Mouse (Mus musculus) limb, embryonic 12.5 days (tissue): ENCODE data around the gene Hpf1. TPM values are rescaled to one million over a fixed set of nuclear protein-coding genes. Genes with fewer than 3 reads are reported as not detected.

ENCODE experiments used
- ATAC-seq: fragments of 200-750 bp; cut with Nextera tagmentation; 2 replicates; pipeline ENCODE4 v1.8.0; 2017; ENCODE audit warnings: low read depth, moderate TSS enrichment; ENCODE audit not compliant: insufficient number of reproducible peaks, insufficient read depth, low FRiP score, low TSS enrichment
- H3K27ac ChIP-seq: fragments of 300-500 bp; sonication (generic); 2 replicates; pipeline ENCODE4 v1.5.1; 2016; ENCODE audit warnings: mild to moderate bottlenecking, moderate library complexity
- H3K27me3 ChIP-seq: fragments of 300-500 bp; sonication (generic); 2 replicates; pipeline ENCODE4 v1.6.1; 2016; ENCODE audit warnings: mild to moderate bottlenecking, moderate library complexity
- H3K36me3 ChIP-seq: fragments of 300-500 bp; sonication (generic); 2 replicates; pipeline ENCODE4 v1.6.1; 2016; ENCODE audit warnings: mild to moderate bottlenecking, moderate library complexity
- H3K4me1 ChIP-seq: fragments of 300-500 bp; sonication (generic); replicated peaks from 2 replicates; pipeline ENCODE4 v1.6.1; 2016
- H3K4me2 ChIP-seq: fragments of 300-500 bp; sonication (generic); 2 replicates; pipeline ENCODE4 v1.6.1; 2016; ENCODE audit warnings: mild to moderate bottlenecking, moderate library complexity
- H3K4me3 ChIP-seq: fragments of 300-500 bp; sonication (generic); replicated peaks from 2 replicates; pipeline ENCODE4 v1.5.1; 2016; ENCODE audit warnings: mild to moderate bottlenecking
- H3K9ac ChIP-seq: fragments of 300-500 bp; sonication (generic); replicated peaks from 2 replicates; pipeline ENCODE4 v1.6.1; 2016; ENCODE audit warnings: mild to moderate bottlenecking, moderate library complexity
- H3K9me3 ChIP-seq: fragments of 300-500 bp; sonication (generic); 2 replicates; pipeline ENCODE4 v1.6.1; 2016; ENCODE audit warnings: mild to moderate bottlenecking, moderate library complexity
- WGBS: fragments of 180-500 bp; shearing (Covaris S2); methylation state at CpG from one replicate; pipeline ENCODE4 v1.1.7; 2016; 5-methylcytosine and 5-hydroxymethylcytosine counted together
- polyA plus RNA-seq: library from polyadenylated mRNA; unstranded; fragments of >200 nt; fragmentation: Nextera tagmentation; extraction: Ambion mirVana; gene quantifications from 2 replicates; pipeline ENCODE4 v1.2.1, GENCODE M21; 2016

The Hpf1 gene
- polyA plus RNA-seq, 1 experiment from 2014 or later: 119 TPM

GRCm38 (mm10) chr8:60868236-60868965, 21.8 kb upstream of the Hpf1 start:
- Histone ChIP-seq H3K27ac (no peak overlapping the region), H3K4me3 (no peak overlapping the region), H3K4me2 (no peak overlapping the region), H3K27me3 (no peaks in the 10 kb centered on the region), H3K4me1 (no peaks in the 10 kb centered on the region), H3K9me3 (no peaks in the 10 kb centered on the region), H3K9ac (no peak overlapping the region), H3K36me3 (no peaks in the 10 kb centered on the region)
- 95% methylated on average over 4 of the region's 4 CpGs for WGBS
- ATAC-seq: no peak

DNA sequence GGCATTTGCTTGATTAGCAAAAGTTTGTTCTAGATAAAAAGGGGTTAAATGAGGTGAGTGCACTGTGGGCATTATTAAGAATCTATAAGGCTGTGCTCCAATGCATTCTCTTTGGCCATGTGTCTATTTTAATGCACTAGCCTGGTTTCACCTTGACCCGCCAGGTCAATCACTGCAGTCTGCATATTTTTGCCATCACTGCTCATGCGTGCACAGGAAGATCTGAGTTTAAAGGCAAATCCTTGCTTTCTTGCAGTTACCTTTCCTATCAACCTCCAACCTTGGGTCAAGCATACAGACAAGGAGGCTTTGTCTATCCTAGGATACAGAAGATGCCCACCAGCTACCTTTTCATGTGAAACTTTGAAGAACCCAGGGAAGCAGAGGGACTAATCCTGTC, 20.5 kb upstream of the Hpf1 start:
- Histone ChIP-seq H3K9me3 (no peaks in the 10 kb centered on the region), H3K4me2 (no peak overlapping the region), H3K9ac (no peak overlapping the region), H3K27me3 (no peaks in the 10 kb centered on the region), H3K4me3 (no peak overlapping the region), H3K36me3 (no peaks in the 10 kb centered on the region), H3K4me1 (no peaks in the 10 kb centered on the region), H3K27ac (no peak overlapping the region)
- ATAC-seq: no peak
- 83% methylated on average over 2 of the region's 2 CpGs for WGBS

DNA sequence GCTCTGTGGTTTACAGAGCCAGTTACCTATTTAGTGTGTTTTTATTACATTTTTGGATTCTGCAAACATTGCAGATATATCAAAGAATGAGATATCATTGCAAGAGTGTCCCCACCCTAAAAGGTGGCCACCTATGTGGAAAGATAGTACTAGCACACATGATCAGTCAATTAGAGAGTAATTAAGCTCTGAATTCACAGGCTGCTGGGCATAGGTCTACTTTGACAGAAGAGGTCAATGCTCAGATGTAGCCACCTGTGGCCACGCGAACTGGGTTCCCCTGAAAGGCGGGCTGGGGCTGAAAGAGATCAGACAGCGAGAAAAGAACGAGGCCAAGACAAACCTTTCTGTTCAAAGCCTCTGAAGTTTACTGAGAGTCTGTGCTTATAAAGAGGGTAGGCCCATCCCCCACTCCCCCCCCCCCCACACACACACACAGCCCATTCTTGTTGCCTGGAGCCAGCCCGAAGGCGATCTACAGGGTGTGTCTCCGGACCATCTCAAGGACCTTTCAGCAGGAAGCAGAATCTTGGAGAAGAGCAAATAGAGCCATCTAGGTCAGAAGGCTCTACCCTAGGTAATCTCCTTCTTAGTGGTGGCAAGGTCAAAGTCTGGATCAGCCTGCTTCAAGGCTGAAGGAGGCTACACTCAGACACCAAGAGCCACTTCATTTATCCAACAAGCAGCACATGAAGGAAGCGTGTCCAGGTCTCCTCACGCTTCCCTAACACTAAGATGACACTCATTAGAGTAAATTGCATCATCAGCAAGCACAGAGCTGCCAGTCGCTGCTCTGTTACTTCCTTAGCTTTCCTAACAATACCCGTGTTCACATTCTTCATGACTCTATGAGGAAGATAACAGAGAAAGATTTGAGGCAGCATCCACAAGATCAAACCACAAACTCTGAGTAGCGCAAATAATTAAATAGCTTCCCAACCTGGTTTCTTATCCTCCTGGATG, 19.7 kb upstream of the Hpf1 start:
- Histone ChIP-seq H3K9ac (no peak overlapping the region), H3K9me3 (no peaks in the 10 kb centered on the region), H3K4me1 (no peaks in the 10 kb centered on the region), H3K27ac (no peak overlapping the region), H3K4me2 (no peak overlapping the region), H3K27me3 (no peaks in the 10 kb centered on the region), H3K36me3 (no peaks in the 10 kb centered on the region), H3K4me3 (no peak overlapping the region)
- no peak for ATAC-seq
- WGBS: 88% methylated on average over 13 of the region's 13 CpGs

DNA sequence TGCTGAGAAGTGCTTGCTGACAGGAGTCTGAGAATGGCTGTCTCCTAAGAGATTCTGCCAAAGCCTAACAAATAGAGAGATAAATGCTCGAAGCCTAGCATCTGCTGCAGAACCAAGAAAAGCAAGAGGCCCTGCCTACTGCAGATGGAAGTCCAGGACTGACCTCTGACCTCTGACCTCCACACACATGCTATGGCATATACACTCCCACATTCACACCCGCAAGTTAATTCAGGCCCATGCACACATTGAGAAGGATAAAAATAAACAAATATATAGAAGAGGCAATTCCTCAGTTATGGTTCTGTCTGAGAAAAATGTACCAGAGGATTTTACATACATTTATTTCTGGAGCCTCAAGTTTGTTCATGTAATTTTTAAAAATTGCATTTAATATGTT, 11.6 kb upstream of the Hpf1 start:
- Histone ChIP-seq H3K9me3 (no peaks in the 10 kb centered on the region), H3K4me3 (no peak overlapping the region), H3K27me3 (no peaks in the 10 kb centered on the region), H3K4me1 (no peaks in the 10 kb centered on the region), H3K36me3 (no peaks in the 10 kb centered on the region), H3K4me2 (no peak overlapping the region), H3K9ac (no peak overlapping the region), H3K27ac (no peak overlapping the region)
- WGBS: 71% methylated on average over 2 of the region's 2 CpGs
- ATAC-seq: no peak

- Histone ChIP-seq H3K27ac (no peak overlapping the region), H3K9me3 (no peaks in the 10 kb centered on the region), H3K4me3 (no peak overlapping the region), H3K4me2 (no peak overlapping the region), H3K9ac (no peak overlapping the region), H3K4me1 (no peaks in the 10 kb centered on the region; the same call in 1 of the 2 replicates), H3K36me3 (no peaks in the 10 kb centered on the region), H3K27me3 (no peaks in the 10 kb centered on the region)
- 76% methylated on average over 4 of the region's 4 CpGs for WGBS
- ATAC-seq: no peak
These were observed 6.6 kb upstream of the Hpf1 start for GRCm38 (mm10) chr8:60883419-60884137.

- no peak for ATAC-seq
- WGBS: 17% methylated on average over 6 of the region's 6 CpGs
- no peaks in the 10 kb centered on the region for H3K27me3 ChIP-seq
These were observed 3.5 kb upstream of the Hpf1 start for GRCm38 (mm10) chr8:60886736-60887135.

DNA sequence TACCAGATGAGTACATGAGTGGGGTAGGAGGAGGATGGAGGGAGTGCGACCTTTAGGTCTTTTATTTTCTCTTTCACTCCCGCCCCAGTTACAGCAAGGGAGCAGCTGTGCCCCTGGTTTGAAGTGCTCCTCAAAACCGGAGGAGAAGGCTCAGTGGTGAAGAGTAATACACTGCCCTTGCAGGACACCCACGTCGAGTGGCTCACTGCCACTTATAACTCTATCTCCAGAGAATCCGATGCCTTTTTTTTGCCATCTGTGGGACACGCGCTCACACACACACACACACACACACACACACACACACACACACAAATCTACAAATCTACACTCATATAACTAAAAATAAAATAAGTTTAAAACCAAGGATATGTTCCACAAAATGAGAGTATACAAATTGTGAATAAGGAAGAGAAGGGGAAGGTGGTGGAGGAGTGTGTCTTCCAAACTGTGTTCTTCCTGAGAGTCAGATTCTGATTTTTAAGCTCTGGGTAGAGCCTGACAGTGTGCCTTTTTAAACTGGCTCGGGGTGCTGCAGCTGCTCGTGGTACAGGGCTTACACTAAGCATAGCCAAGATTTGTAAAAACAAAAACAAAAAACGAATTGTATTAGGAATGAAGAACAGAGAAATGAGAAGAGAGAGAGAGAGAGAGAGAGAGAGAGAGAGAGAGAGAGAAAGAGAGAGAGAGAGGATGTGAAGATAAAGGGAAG, 931 bp upstream of the Hpf1 start:
- Histone ChIP-seq H3K27me3 (no peaks in the 10 kb centered on the region), H3K4me3 (no peak overlapping the region), H3K9ac (no peak overlapping the region), H3K27ac (no peak overlapping the region), H3K4me2 (no peak overlapping the region), H3K36me3 (peaks cover 7% of the 10 kb centered on the region; the same call in 1 of the 2 replicates), H3K9me3 (no peaks in the 10 kb centered on the region), H3K4me1 (peaks cover 17% of the 10 kb centered on the region)
- WGBS: 88% methylated on average over 11 of the region's 11 CpGs
- ATAC-seq: no peak

More at GRCm38 (mm10) chr8:60886736-60887135, 3.5 kb upstream of the Hpf1 start:
- no peak overlapping the region for H3K9ac ChIP-seq
- H3K27ac ChIP-seq: no peak overlapping the region
- H3K4me2 ChIP-seq: no peak overlapping the region
- no peak overlapping the region for H3K4me3 ChIP-seq
- H3K36me3 ChIP-seq: no peaks in the 10 kb centered on the region
- H3K4me1 ChIP-seq: peaks cover 10% of the 10 kb centered on the region
- no peaks in the 10 kb centered on the region for H3K9me3 ChIP-seq

- peaks cover 13% of the 10 kb centered on the region; the same call in 1 of the 2 replicates for H3K36me3 ChIP-seq
- no peak overlapping the region for H3K27ac ChIP-seq
- H3K9ac ChIP-seq: peak overlapping the region; percentile 80
- 2% methylated on average over 23 of the region's 23 CpGs for WGBS
- peak overlapping the region; percentile 76 for H3K4me2 ChIP-seq
- H3K4me3 ChIP-seq: peak overlapping the region; percentile 77
- no peak for ATAC-seq
- H3K4me1 ChIP-seq: peaks cover 17% of the 10 kb centered on the region
- no peaks in the 10 kb centered on the region for H3K9me3 ChIP-seq
- no peaks in the 10 kb centered on the region for H3K27me3 ChIP-seq
These were observed 279 bp downstream of the Hpf1 start for GRCm38 (mm10) chr8:60890520-60890874.

- H3K4me3 ChIP-seq: no peak overlapping the region
- no peak for ATAC-seq
- WGBS: 94% methylated on average over 4 of the region's 4 CpGs
These were observed 1.5 kb downstream of the Hpf1 start for GRCm38 (mm10) chr8:60891757-60892156.

GRCm38 (mm10) chr8:60895878-60896277, 5.7 kb downstream of the Hpf1 start:
- H3K9me3 ChIP-seq: no peaks in the 10 kb centered on the region
- H3K9ac ChIP-seq: no peak overlapping the region
- peaks cover 36% of the 10 kb centered on the region; the same call in 1 of the 2 replicates for H3K36me3 ChIP-seq
- peaks cover 16% of the 10 kb centered on the region for H3K4me1 ChIP-seq
- WGBS: 93% methylated on average over 6 of the region's 6 CpGs
- no peak for ATAC-seq
- no peak overlapping the region for H3K4me3 ChIP-seq
- H3K27ac ChIP-seq: no peak overlapping the region
- no peaks in the 10 kb centered on the region for H3K27me3 ChIP-seq
- no peak overlapping the region for H3K4me2 ChIP-seq

More at GRCm38 (mm10) chr8:60891757-60892156, 1.5 kb downstream of the Hpf1 start:
- Histone ChIP-seq H3K4me1 (peaks cover 17% of the 10 kb centered on the region), H3K4me2 (peak overlapping the region; percentile 76; the same call in 1 of the 2 replicates), H3K36me3 (peaks cover 13% of the 10 kb centered on the region; the same call in 1 of the 2 replicates), H3K27me3 (no peaks in the 10 kb centered on the region), H3K9me3 (no peaks in the 10 kb centered on the region), H3K9ac (no peak overlapping the region), H3K27ac (no peak overlapping the region)
